Mouse (Mus musculus) CH12.LX (cell line): Measurements from ENCODE around the gene Emc6.

Source experiments
- CHD2 ChIP-seq: IDR thresholded peaks from 2 replicates; pipeline ENCODE4 v1.6.1; 2011; ENCODE audit warnings: low read length, improper control_type of control experiment
- CTCF ChIP-seq, 2 experiments: IDR thresholded peaks in 1 of 2; conservative IDR thresholded peaks in 1 of 2; 2 replicates each; pipeline ENCODE4 v1.5.1; 2011 to 2012; ENCODE audit warnings: low read depth in 2 of 2, low read length in 2 of 2, improper control_type of control experiment in 1 of 2, inconsistent platforms in 1 of 2, mild to moderate bottlenecking in 1 of 2, moderate library complexity in 1 of 2
- ELF1 ChIP-seq: IDR thresholded peaks from 2 replicates; pipeline ENCODE4 v1.6.1; 2014; ENCODE audit warnings: low read depth, mild to moderate bottlenecking, inconsistent platforms, low read length, improper control_type of control experiment
- EP300 ChIP-seq: IDR thresholded peaks from 2 replicates; pipeline ENCODE4 v1.6.1; 2011; ENCODE audit warnings: low read length, improper control_type of control experiment
- ETS1 ChIP-seq: conservative IDR thresholded peaks from 2 replicates; pipeline ENCODE4 v1.6.1; 2012; ENCODE audit warnings: low read depth, mild to moderate bottlenecking, inconsistent platforms, low read length, improper control_type of control experiment, moderate library complexity
- MEF2A ChIP-seq: IDR thresholded peaks from 2 replicates; pipeline ENCODE4 v1.6.1; 2014; ENCODE audit warnings: low read depth, mild to moderate bottlenecking, inconsistent platforms, low read length, improper control_type of control experiment, borderline replicate concordance
- POLR2A ChIP-seq: IDR thresholded peaks from 2 replicates; pipeline ENCODE4 v1.6.1; 2011; ENCODE audit warnings: low read depth, mild to moderate bottlenecking, improper control_type of control experiment, low read length
- POLR2AphosphoS2 ChIP-seq: IDR thresholded peaks from 2 replicates; pipeline ENCODE4 v1.6.1; 2011; ENCODE audit warnings: low read depth, low read length, improper control_type of control experiment
- RAD21 ChIP-seq: IDR thresholded peaks from 2 replicates; pipeline ENCODE4 v1.6.1; 2011; ENCODE audit warnings: low read depth, mild to moderate bottlenecking, low read length, improper control_type of control experiment, moderate library complexity
- TBP ChIP-seq: conservative IDR thresholded peaks from 2 replicates; pipeline ENCODE4 v1.6.1; 2011; ENCODE audit warnings: low read depth, low read length, improper control_type of control experiment
- USF1 ChIP-seq: IDR thresholded peaks from 2 replicates; pipeline ENCODE4 v1.6.1; 2014; ENCODE audit warnings: low read depth, mild to moderate bottlenecking, inconsistent platforms, low read length, improper control_type of control experiment

DNA sequence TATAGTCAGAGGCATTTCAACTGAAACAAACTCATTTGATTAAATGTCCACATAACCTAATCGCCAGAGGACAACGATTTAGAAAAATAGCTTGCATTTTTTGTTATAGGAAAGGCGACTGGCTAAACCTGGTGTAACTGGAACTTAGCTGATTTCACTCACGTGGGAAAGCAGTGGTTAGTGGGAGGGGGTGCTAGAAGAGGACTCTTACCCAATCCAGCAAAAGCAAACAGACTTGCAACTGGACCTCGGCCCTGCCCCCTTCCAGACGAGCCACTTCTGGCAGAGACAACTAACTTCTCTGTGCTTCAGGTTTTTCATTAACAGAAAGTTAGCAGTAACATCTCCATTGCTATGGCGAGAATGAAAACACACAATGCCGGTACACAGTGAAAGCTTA, 1.2 kb downstream of the Emc6 start:
- no peak for TF ChIP-seq CTCF (conservative IDR thresholded peaks at IDR 0.05 in 1 of 2, IDR thresholded peaks at IDR 0.05 in 1 of 2; ENCODE audit: low read depth in 2 of 2, low read length in 2 of 2)
- no peak for TF ChIP-seq CHD2
- no peak for TF ChIP-seq TBP
- no peak for TF ChIP-seq POLR2A
- no peak for TF ChIP-seq MEF2A
- TF ChIP-seq ELF1, result no peak
- TF ChIP-seq POLR2AphosphoS2, result 0 out of 2 replicates have a peak, but pooled peaks have one; percentile 51
- TF ChIP-seq ETS1, result no peak
- no peak for TF ChIP-seq RAD21
- no peak for TF ChIP-seq EP300
- TF ChIP-seq USF1, result no peak
